Mouse (Mus musculus) R1 (cell line): Measurements from ENCODE around the gene Tbr1.

Experiments used
- DNase-seq: peaks from one replicate; pipeline ENCODE4 v3.0.0-alpha.2; 2018; ENCODE audit warnings: low read depth, low spot score

The Tbr1 gene

GRCm38 (mm10) chr2:61802656-61803251, at the start of gene Tbr1:
Tbr1 (plus strand) TSS chr2:61802930.
- DNase-seq = no peak

GRCm38 (mm10) chr2:61754989-61755388, 47.7 kb upstream of the Tbr1 start:
- no peak for DNase-seq

- DNase-seq = no peak
These were observed 43.4 kb upstream of the Tbr1 start for GRCm38 (mm10) chr2:61759234-61759855.

- no peak for DNase-seq
These were observed 42.7 kb upstream of the Tbr1 start for GRCm38 (mm10) chr2:61760044-61760443.

GRCm38 (mm10) chr2:61764470-61765105, 38.1 kb upstream of the Tbr1 start:
- DNase-seq = no peak

- DNase-seq = no peak
These were observed 37.2 kb upstream of the Tbr1 start for GRCm38 (mm10) chr2:61765526-61765925.

- DNase-seq = no peak
These were observed 21.9 kb upstream of the Tbr1 start for GRCm38 (mm10) chr2:61780794-61781193.

GRCm38 (mm10) chr2:61794960-61795359, 7.8 kb upstream of the Tbr1 start:
- DNase-seq = no peak

GRCm38 (mm10) chr2:61798048-61798447, 4.7 kb upstream of the Tbr1 start:
- DNase-seq = no peak

GRCm38 (mm10) chr2:61803443-61804367, 975 bp downstream of the Tbr1 start:
- DNase-seq = peak; percentile 9

GRCm38 (mm10) chr2:61804382-61804840, 1.7 kb downstream of the Tbr1 start:
- no peak for DNase-seq

- DNase-seq = peak; percentile 13
These were observed 2.3 kb downstream of the Tbr1 start for GRCm38 (mm10) chr2:61804841-61805540.

- peak; percentile 46 for DNase-seq
These were observed 3.0 kb downstream of the Tbr1 start for GRCm38 (mm10) chr2:61805541-61806345.

GRCm38 (mm10) chr2:61806346-61806825, 3.7 kb downstream of the Tbr1 start:
- no peak for DNase-seq

GRCm38 (mm10) chr2:61807151-61807550, 4.4 kb downstream of the Tbr1 start:
- peak; percentile 19 for DNase-seq

- DNase-seq = no peak
These were observed 5.1 kb downstream of the Tbr1 start for GRCm38 (mm10) chr2:61807781-61808180.

- DNase-seq = no peak
These were observed 6.0 kb downstream of the Tbr1 start for GRCm38 (mm10) chr2:61808776-61809175.

GRCm38 (mm10) chr2:61809381-61809780, 6.7 kb downstream of the Tbr1 start:
- no peak for DNase-seq

- peak; percentile 5 for DNase-seq
These were observed 8.0 kb downstream of the Tbr1 start for GRCm38 (mm10) chr2:61810751-61811150.

- DNase-seq = peak; percentile 30
These were observed 8.4 kb downstream of the Tbr1 start for GRCm38 (mm10) chr2:61811163-61811506.
